Mouse (Mus musculus): Measurements from ENCODE around the gene Gstm7. TPM values are rescaled to one million over a fixed set of nuclear protein-coding genes. Genes with fewer than 3 reads are reported as not detected.
A peak's percentile ranks its signal among the peaks of the same experiment; 100 is the strongest.
"Not testable (repeated sequence)": the region's sequence is repeated elsewhere in the genome, so short reads cannot be mapped to it uniquely, and the experiment has no call there.

Gene Gstm7
- total and polyA plus RNA-seq, 3 experiments: 51.2 to 186 (median 158) TPM

GRCm38 (mm10) chr3:107935888-107936287 lies 4.3 kb upstream of the Gstm7 start:
- DNase-seq: no peak

GRCm38 (mm10) chr3:107935268-107935667 lies 3.7 kb upstream of the Gstm7 start:
- DNase-seq: no peak

GRCm38 (mm10) chr3:107932128-107932527 lies 511 bp upstream of the Gstm7 start:
- DNase-seq: no peak

- no peak for DNase-seq
Measured at GRCm38 (mm10) chr3:107931134-107931533, 483 bp downstream of the Gstm7 start.

- no peak for DNase-seq
Measured at GRCm38 (mm10) chr3:107929731-107930130, 1.9 kb downstream of the Gstm7 start.

- no peak for DNase-seq
Measured at GRCm38 (mm10) chr3:107929243-107929642, 2.4 kb downstream of the Gstm7 start.

GRCm38 (mm10) chr3:107928691-107929090 lies 2.9 kb downstream of the Gstm7 start:
- no peak for DNase-seq

GRCm38 (mm10) chr3:107927841-107928240 lies 3.8 kb downstream of the Gstm7 start:
- DNase-seq: peak; percentile 67

- DNase-seq: no peak
Measured at GRCm38 (mm10) chr3:107925335-107925734, 6.3 kb downstream of the Gstm7 start.

GRCm38 (mm10) chr3:107920348-107920747 lies 11.3 kb downstream of the Gstm7 start:
- DNase-seq: no peak

- DNase-seq: no peak
Measured at GRCm38 (mm10) chr3:107917783-107918408, 13.7 kb downstream of the Gstm7 start.

GRCm38 (mm10) chr3:107917097-107917496 lies 14.5 kb downstream of the Gstm7 start:
- DNase-seq: no peak

- DNase-seq: no peak
Measured at GRCm38 (mm10) chr3:107916674-107917073, 14.9 kb downstream of the Gstm7 start.

GRCm38 (mm10) chr3:107905942-107906341 lies 25.7 kb downstream of the Gstm7 start:
- DNase-seq: no peak

GRCm38 (mm10) chr3:107900955-107901673 lies 30.5 kb downstream of the Gstm7 start:
- no peak for DNase-seq

- no peak for DNase-seq
Measured at GRCm38 (mm10) chr3:107898691-107899090, 32.9 kb downstream of the Gstm7 start.

GRCm38 (mm10) chr3:107895720-107896569 lies 35.7 kb downstream of the Gstm7 start, which contains the start of gene Gstm5:
TSS of gene Gstm5 (plus strand) at chr3:107895821.
- peak; percentile 92 for DNase-seq

- no peak for DNase-seq
Measured at GRCm38 (mm10) chr3:107895194-107895719, 36.4 kb downstream of the Gstm7 start.

- DNase-seq: not testable (repeated sequence)
Measured at GRCm38 (mm10) chr3:107889236-107889635, 42.4 kb downstream of the Gstm7 start.

GRCm38 (mm10) chr3:107887674-107888495 lies 43.7 kb downstream of the Gstm7 start:
- DNase-seq: peak; percentile 5
